Mouse (Mus musculus) embryonic facial prominence, embryonic 13.5 days (tissue): ENCODE measurements around the gene Zfp111. TPM values are rescaled to one million over a fixed set of nuclear protein-coding genes. Genes with fewer than 3 reads are reported as not detected.

Source experiments
- ATAC-seq: fragments of 200-750 bp; cut with Nextera tagmentation; 2 replicates; pipeline ENCODE4 v1.8.0; 2017; ENCODE audit warnings: low read depth; ENCODE audit not compliant: insufficient number of reproducible peaks, insufficient read depth, low FRiP score, low TSS enrichment
- H3K27ac ChIP-seq: fragments of 300-500 bp; sonication (generic); 2 replicates; pipeline ENCODE4 v1.5.1; 2015; ENCODE audit warnings: moderate library complexity, mild to moderate bottlenecking, inconsistent platforms
- H3K27me3 ChIP-seq: fragments of 300-500 bp; sonication (generic); 2 replicates; pipeline ENCODE4 v1.6.1; 2015; ENCODE audit warnings: mild to moderate bottlenecking, inconsistent platforms
- H3K36me3 ChIP-seq: fragments of 300-500 bp; sonication (generic); 2 replicates; pipeline ENCODE4 v1.6.1; 2015; ENCODE audit warnings: mild to moderate bottlenecking, inconsistent platforms
- H3K4me1 ChIP-seq: fragments of 300-500 bp; sonication (generic); 2 replicates; pipeline ENCODE4 v1.6.1; 2015; ENCODE audit warnings: inconsistent platforms
- H3K4me2 ChIP-seq: fragments of 300-500 bp; sonication (generic); 2 replicates; pipeline ENCODE4 v1.6.1; 2015; ENCODE audit warnings: moderate library complexity, mild to moderate bottlenecking, inconsistent platforms
- H3K4me3 ChIP-seq: fragments of 300-500 bp; sonication (generic); 2 replicates; pipeline ENCODE4 v1.5.1; 2015; ENCODE audit warnings: mild to moderate bottlenecking, inconsistent platforms
- H3K9ac ChIP-seq: fragments of 300-500 bp; sonication (generic); 2 replicates; pipeline ENCODE4 v1.6.1; 2015; ENCODE audit warnings: mild to moderate bottlenecking, inconsistent platforms
- H3K9me3 ChIP-seq: fragments of 300-500 bp; sonication (generic); 2 replicates; pipeline ENCODE4 v1.6.1; 2016; ENCODE audit warnings: inconsistent platforms
- WGBS: fragments of 180-500 bp; shearing (Covaris S2); methylation state at CpG from one replicate; pipeline ENCODE4 v1.1.7; 2015; ENCODE audit warnings: mixed read lengths; 5-methylcytosine and 5-hydroxymethylcytosine counted together
- polyA plus RNA-seq: library from polyadenylated mRNA; unstranded; fragments of >200 nt; fragmentation: Nextera tagmentation; extraction: Ambion mirVana; gene quantifications from 2 replicates; pipeline ENCODE4 v1.2.1, GENCODE M21; 2015

Zfp111 gene
- 10.8 and 12.4 TPM in 2 replicates for polyA plus RNA-seq

- H3K4me3 ChIP-seq: no peak within 1 kb of the TSS
- no peaks in the 10 kb centered on the region for H3K27me3 ChIP-seq
- no peaks in the 10 kb centered on the region for H3K36me3 ChIP-seq
- H3K9ac ChIP-seq: no peak within 1 kb of the TSS
- H3K4me1 ChIP-seq: peaks cover 8% of the 10 kb centered on the region
- ATAC-seq: no peak
- 0 out of 2 replicates have a peak, but pooled peaks cover under 1% of the 10 kb centered on the region for H3K9me3 ChIP-seq
- no peak within 1 kb of the TSS for H3K27ac ChIP-seq
- H3K4me2 ChIP-seq: no peak within 1 kb of the TSS
- 80% methylated on average over 5 of the region's 5 CpGs for WGBS
Measured at GRCm38 (mm10) chr7:24211343-24211742, at the start of gene Zfp111. TSS of gene Zfp111 (minus strand) at chr7:24211443.

- H3K9me3 ChIP-seq: no peaks in the 10 kb centered on the region
- no peak overlapping the region for H3K4me2 ChIP-seq
- no peak overlapping the region for H3K27ac ChIP-seq
- peaks cover 35% of the 10 kb centered on the region for H3K36me3 ChIP-seq
- no peak overlapping the region for H3K4me3 ChIP-seq
- no peaks in the 10 kb centered on the region for H3K27me3 ChIP-seq
- no peak overlapping the region for H3K9ac ChIP-seq
- no peak for ATAC-seq
- peaks cover 11% of the 10 kb centered on the region for H3K4me1 ChIP-seq
- 92% methylated on average over 4 of the region's 4 CpGs for WGBS
Measured at GRCm38 (mm10) chr7:24260000-24260312, 48.7 kb upstream of the Zfp111 start.

GRCm38 (mm10) chr7:24259306-24259999 is 48.2 kb upstream of the Zfp111 start:
- no peaks in the 10 kb centered on the region for H3K9me3 ChIP-seq
- H3K4me2 ChIP-seq: no peak overlapping the region
- peaks cover 35% of the 10 kb centered on the region for H3K36me3 ChIP-seq
- WGBS: 92% methylated on average over 13 of the region's 13 CpGs
- H3K9ac ChIP-seq: no peak overlapping the region
- peaks cover 13% of the 10 kb centered on the region for H3K4me1 ChIP-seq
- H3K27me3 ChIP-seq: no peaks in the 10 kb centered on the region
- no peak for ATAC-seq
- H3K4me3 ChIP-seq: no peak overlapping the region
- H3K27ac ChIP-seq: no peak overlapping the region

GRCm38 (mm10) chr7:24254633-24255474 is 43.6 kb upstream of the Zfp111 start, which contains the start of gene Zfp108:
TSS of gene Zfp108 (plus strand) at chr7:24254794.
- Histone ChIP-seq H3K9me3 (no peaks in the 10 kb centered on the region), H3K9ac (peak within 1 kb of the TSS; percentile 84), H3K4me3 (peak within 1 kb of the TSS; percentile 61), H3K4me2 (peak within 1 kb of the TSS; percentile 70), H3K36me3 (peaks cover 9% of the 10 kb centered on the region), H3K27me3 (no peaks in the 10 kb centered on the region), H3K4me1 (peaks cover 17% of the 10 kb centered on the region), H3K27ac (peak within 1 kb of the TSS; percentile 60)
- ATAC-seq: peak; percentile 84
- WGBS: 18% methylated on average over 21 of the region's 21 CpGs

- Histone ChIP-seq H3K27ac (no peak overlapping the region), H3K4me2 (peak overlapping the region; percentile 70), H3K9ac (peak overlapping the region; percentile 44; the same call in 1 of the 2 replicates), H3K9me3 (no peaks in the 10 kb centered on the region), H3K4me1 (peaks cover 17% of the 10 kb centered on the region), H3K36me3 (0 out of 2 replicates have a peak, but pooled peaks cover 5% of the 10 kb centered on the region), H3K27me3 (no peaks in the 10 kb centered on the region), H3K4me3 (peak overlapping the region; percentile 61)
- 60% methylated on average over 9 of the region's 9 CpGs for WGBS
- ATAC-seq: no peak
Measured at GRCm38 (mm10) chr7:24253779-24254615, 42.8 kb upstream of the Zfp111 start.

GRCm38 (mm10) chr7:24237040-24237791 is 26.0 kb upstream of the Zfp111 start, which contains the start of gene Zfp109:
TSS of gene Zfp109 (minus strand) at chr7:24237560.
- 4% methylated on average over 28 of the region's 28 CpGs for WGBS
- Histone ChIP-seq H3K27me3 (no peaks in the 10 kb centered on the region; the same call in 1 of the 2 replicates), H3K36me3 (peaks cover 24% of the 10 kb centered on the region), H3K9me3 (no peaks in the 10 kb centered on the region), H3K4me1 (peaks cover 7% of the 10 kb centered on the region), H3K4me2 (peak within 1 kb of the TSS; percentile 73), H3K27ac (no peak within 1 kb of the TSS), H3K9ac (peak within 1 kb of the TSS; percentile 84), H3K4me3 (peak within 1 kb of the TSS; percentile 81)
- ATAC-seq: peak; percentile 67; the same call in 1 of the 2 replicates

- 74% methylated on average over 2 of the region's 2 CpGs for WGBS
- H3K4me1 ChIP-seq: peaks cover 8% of the 10 kb centered on the region
- no peak overlapping the region for H3K4me2 ChIP-seq
- no peaks in the 10 kb centered on the region for H3K27me3 ChIP-seq
- no peaks in the 10 kb centered on the region for H3K9me3 ChIP-seq
- H3K4me3 ChIP-seq: no peak overlapping the region
- H3K27ac ChIP-seq: no peak overlapping the region
- H3K9ac ChIP-seq: no peak overlapping the region
- peaks cover 9% of the 10 kb centered on the region for H3K36me3 ChIP-seq
- ATAC-seq: no peak
Measured at GRCm38 (mm10) chr7:24210296-24210695, 947 bp downstream of the Zfp111 start.

- 58% methylated on average over 7 of the region's 7 CpGs for WGBS
- Histone ChIP-seq H3K9ac (no peak overlapping the region), H3K36me3 (peaks cover 27% of the 10 kb centered on the region)
Measured at GRCm38 (mm10) chr7:24208282-24208886, 2.9 kb downstream of the Zfp111 start.

GRCm38 (mm10) chr7:24207488-24208261 is 3.6 kb downstream of the Zfp111 start:
- peak overlapping the region; percentile 63 for H3K4me3 ChIP-seq
- H3K9me3 ChIP-seq: no peaks in the 10 kb centered on the region
- 12% methylated on average over 24 of the region's 24 CpGs for WGBS
- H3K4me2 ChIP-seq: peak overlapping the region; percentile 73
- peaks cover 8% of the 10 kb centered on the region for H3K4me1 ChIP-seq
- H3K9ac ChIP-seq: peak overlapping the region; percentile 88
- peaks cover 32% of the 10 kb centered on the region for H3K36me3 ChIP-seq
- peak overlapping the region; percentile 81 for H3K27ac ChIP-seq
- no peaks in the 10 kb centered on the region for H3K27me3 ChIP-seq
- peak; percentile 82; the same call in 1 of the 2 replicates for ATAC-seq

More at GRCm38 (mm10) chr7:24208282-24208886, 2.9 kb downstream of the Zfp111 start:
- Histone ChIP-seq H3K27ac (no peak overlapping the region), H3K27me3 (no peaks in the 10 kb centered on the region), H3K9me3 (no peaks in the 10 kb centered on the region), H3K4me3 (peak overlapping the region; percentile 63), H3K4me2 (peak overlapping the region; percentile 73), H3K4me1 (peaks cover 8% of the 10 kb centered on the region)
- no peak for ATAC-seq

- Histone ChIP-seq H3K4me3 (no peak overlapping the region), H3K9ac (no peak overlapping the region), H3K4me1 (no peaks in the 10 kb centered on the region), H3K9me3 (peaks cover 18% of the 10 kb centered on the region), H3K4me2 (no peak overlapping the region), H3K27ac (no peak overlapping the region), H3K27me3 (no peaks in the 10 kb centered on the region), H3K36me3 (peaks cover 71% of the 10 kb centered on the region)
- WGBS: 94% methylated on average over 4 of the region's 4 CpGs
- ATAC-seq: no peak
Measured at GRCm38 (mm10) chr7:24196961-24197360, 14.3 kb downstream of the Zfp111 start.
